Mouse (Mus musculus) urinary bladder, postnatal 10 days (tissue): ENCODE data around the gene Pigx.
"Not testable (repeated sequence)": the region's sequence is repeated elsewhere in the genome, so short reads cannot be mapped to it uniquely, and the experiment has no call there.

Experiments
- DNase-seq: peaks from one replicate; pipeline ENCODE4 v3.0.0; 2022; ENCODE audit warnings: low spot score

The Pigx gene

DNA sequence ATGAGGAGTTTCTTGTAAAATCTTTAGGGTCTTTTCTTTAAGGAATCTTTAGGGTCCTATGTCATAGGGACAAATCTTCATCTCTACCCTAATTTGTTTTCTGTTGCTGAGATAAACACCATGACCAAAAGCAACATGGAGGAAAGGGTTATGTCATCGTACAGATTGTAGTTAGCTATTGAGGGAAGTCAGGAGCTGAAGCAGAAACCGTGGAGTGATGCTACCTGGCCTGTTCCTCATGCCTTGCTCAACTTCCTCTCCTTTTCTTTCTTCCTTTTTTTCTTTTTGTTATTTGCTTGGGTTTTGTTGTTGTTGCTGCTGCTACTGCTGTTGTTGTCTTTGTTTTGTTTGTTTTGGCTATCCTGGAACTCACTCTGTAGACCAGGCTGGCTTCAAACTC, 9.0 kb upstream of the Pigx start:
- DNase-seq, result no peak

DNA sequence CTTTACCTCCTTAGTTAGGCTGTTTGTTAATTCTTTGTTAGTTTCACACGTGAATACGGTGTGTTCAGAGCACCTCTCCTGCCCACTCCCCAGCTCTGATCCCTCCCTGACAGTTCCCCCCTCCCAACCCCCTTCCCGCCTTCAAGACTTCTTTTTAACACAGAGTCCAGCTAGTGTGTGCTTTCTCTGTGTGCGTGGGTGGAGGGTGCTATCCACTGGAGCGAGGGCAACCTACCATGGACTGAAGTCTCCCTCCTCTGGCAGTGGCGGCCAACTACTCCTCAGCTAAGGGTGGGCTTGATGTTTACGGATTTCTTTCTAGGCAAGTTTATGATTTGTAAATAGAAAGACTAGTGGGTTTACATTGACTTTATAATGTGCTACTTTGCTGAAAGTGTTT, 8.6 kb upstream of the Pigx start:
- DNase-seq, result no peak

DNA sequence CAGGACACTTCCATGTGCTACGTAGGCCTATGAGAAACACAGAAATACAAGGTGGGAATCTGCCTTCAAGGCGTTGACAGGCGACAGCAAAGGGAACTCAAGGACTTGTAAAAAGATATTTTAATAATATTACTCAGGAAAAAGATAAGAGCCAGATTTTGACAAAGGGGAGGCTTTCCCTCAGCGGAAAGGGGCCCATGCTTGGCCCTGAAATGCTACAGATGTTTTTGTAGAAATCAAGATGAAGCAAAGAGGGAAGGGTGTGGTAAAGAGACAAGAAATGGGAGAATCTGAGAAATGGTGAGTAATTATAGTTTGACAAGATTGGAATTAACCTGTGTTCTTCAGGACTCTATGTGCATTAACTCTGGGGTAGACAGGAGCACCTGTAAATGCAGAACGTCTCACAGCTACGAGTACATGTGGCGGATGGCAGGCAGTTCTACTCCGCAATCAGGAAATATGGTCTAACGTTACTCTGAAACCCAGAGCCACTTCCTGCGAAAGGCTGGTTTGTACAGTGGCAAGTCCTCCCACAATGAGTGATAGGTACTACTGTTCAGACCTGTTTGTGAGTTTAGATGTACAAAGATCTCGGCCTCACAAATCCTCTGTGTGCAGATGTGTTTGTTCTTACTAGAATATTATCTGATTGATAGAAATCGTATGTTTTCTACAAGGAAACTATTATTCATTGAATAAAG, 8.0 kb upstream of the Pigx start:
- DNase-seq, result no peak

DNA sequence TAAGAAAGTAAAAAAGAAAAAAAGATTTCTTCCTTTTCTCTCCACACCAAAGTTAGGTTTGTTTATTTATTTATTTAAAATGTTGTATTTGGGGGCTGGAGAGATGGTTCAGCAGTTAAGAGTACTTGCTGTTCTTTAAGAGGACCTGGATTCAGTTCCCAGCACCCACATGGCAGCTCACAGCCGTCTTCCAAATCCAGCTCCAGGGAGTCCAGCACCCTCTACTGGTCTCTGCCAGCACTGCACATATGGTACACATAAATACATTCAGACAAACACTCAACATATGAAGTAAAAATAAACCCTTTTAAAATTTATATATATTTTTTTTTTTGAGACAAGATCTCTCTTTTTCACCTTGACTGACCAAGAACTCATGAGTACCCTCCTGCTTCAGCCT, 6.2 kb upstream of the Pigx start:
- no peak for DNase-seq

DNA sequence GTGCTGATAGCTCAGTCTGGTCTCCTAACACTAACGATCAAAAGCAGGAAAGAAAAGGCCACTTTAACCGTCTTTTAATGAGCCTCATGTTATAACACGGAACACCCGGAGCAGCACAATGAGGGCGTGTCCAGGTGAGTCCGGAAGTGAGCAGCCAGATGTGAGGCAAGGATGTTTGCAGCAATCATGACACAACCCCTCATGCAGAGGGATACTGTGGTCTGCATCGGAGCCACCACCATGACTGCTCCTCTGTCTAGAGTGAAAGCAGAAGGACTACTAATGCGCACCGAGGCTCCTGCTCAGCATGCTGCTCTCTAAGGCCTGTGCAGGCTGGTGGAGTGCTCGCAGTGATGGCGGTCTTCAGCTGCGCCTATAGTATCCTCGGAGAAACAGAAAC, 2.8 kb upstream of the Pigx start:
- no peak for DNase-seq

DNA sequence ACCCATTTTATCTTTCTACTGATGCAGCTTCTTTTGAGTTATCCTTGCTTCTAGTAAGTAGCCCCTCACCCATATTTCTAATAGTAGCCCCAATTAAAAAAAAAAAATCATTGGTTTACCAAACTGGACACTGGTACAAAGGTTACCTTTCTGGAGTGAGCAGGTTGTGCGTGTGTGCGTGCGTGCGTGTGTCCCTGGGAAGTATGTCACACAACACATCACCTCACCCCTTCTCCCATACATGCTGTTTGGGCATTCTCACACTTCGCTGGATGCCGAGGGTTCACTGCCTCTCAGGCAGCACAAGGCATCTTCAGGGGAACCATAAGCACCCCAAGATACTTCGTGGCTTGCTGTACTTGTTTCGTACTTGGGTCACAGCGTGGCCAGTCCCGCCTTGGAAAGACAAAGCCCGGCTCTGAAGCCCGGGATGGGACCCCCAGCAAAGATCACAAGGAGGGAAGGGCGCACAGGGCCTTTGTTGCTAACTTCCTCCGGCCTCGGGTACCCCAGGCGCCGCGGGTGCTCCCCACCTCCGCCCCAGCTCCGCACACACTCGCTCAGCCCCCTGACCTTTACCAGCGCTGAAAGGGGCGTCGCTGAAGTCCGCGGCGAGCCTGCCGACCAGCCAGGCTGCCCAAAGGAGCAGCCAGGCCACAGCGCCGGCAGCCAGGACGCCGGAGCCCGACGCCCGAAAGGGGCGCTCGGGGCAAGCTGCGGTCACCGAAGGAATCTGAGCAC, 473 bp downstream of the Pigx start:
- no peak for DNase-seq

DNA sequence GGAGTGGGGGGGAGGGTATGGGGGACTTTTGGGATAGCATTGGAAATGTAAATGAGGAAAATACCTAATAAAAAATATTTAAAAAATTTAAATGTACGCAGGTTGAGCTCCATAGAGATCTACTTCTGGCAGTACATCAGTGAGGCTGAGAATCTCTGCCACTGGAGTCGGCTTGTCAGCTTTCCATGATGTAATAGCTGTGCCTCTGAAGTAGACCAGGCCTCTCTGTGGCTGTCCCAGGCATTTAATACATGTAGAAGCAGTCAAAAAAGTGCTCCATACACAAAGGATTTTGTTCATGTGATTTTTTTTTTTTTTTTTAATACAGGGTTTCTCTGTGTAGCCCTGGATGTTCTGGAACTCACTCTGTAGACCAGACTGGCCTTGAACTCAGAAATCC, 1.8 kb downstream of the Pigx start:
- not testable (repeated sequence) for DNase-seq

DNA sequence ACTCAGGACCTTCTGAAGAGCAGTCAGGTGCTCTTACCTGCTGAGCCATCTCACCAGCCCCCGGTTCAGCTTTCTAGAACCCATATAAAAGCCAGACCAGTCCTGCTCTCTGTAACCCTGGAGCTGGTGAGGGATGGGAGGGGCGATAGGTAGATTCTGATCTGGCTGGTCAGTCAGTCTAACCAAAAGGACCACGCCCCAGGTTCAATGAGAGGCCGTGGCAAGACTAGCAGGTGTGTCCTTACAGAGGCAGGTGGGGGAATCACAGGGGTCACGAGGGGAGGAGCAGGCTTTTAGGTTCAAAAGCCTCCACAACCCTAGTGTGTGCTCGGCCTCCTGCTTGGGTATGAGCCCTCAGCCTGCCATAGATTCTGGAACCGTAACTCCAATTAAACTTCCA, 8.1 kb downstream of the Pigx start:
- no peak for DNase-seq

DNA sequence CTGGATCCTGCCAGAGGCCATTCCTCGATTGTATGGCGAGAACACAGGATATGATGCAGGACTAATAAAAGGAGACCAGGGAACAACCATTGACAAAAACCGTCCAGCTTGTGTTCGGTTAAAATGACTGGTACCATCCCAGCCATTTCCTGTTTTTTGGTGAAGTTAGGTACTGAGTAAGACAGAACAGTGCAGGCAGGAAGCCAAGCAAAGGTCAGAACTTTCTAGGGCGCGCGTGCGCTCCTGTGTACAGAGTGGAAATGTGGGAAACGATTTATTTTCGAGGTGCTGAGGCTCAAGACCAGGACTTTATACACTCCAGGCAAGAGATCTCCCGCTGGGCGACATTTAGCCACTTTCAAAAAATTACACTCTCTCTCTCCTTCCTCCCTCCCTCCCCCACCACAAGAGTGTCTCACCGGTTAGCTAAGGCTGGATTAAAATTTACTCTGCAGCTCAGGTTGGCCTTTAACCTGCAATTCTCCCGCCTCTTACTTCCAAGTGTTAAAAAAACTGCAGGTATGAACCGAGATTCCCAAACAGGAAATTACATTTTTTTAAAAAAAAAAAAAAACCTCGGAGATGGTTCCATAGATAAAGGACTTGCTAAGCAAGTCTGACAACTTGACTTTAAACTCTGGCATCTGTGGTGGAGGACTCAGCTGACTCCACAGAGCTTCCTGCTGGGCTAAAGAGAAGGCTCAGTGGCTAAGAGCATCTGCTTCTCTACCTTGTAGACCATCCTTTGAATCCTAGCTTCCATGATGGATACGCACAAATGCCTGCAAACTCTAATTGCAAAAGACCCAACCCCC, 11.7 kb downstream of the Pigx start:
- DNase-seq, result no peak

DNA sequence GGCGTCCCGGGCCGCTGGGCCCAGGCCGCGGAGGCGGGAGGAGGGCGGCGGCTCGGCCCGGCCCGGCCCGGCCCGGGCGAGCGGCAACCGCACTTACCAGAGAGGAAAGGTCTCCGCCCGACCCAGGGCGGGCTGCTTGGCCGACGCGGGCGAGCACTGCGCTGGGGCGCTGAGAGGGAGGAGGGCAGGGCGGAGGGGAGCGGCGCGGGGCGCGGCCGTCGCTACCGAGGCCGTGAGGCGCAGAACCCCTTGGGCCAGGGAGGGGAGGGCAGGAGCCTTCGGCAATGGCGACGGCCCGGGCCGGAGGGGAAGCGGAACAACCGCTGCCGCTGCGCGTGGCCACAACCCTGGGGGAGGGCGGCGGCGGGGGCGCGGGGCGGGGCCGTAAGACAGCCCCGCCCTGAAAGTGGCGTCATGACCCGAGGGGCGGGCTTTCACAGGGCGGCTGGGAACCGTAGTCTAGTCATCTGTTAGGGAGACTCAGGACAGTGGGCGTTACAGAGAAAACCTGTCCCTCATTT, 20.5 kb downstream of the Pigx start, which contains the start of gene Pak2:
TSS of gene Pak2 (minus strand) at position 352 of the 521 bp plus-strand sequence.
- DNase-seq, result peak; percentile 62

DNA sequence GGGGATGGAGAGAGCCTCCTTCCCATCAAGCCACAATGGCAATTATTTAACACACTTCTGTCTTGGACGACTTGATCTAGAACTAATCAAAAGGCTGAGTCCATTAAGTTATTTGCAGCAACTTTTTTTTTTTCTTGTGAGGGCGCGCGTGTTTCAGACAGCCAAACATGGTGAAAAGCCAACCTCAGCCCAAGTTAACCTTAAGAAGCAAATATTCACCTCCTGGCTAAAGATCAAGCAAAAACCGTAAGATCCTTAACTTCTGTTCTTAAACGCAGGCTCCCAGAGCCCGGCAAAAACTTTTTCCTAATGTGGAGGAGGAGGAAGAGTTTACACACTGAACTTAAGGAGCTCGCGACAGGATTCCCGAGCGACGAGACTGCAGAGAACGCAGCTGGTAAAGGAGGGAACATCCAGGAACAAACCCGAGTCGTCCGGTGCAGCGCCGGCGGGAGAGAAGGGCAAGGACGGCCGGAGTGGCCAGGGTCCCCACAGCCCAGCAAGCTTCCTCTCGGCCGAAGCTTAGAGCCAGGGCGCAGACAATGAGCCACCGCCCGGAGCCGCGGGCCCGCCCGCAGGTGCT, 21.0 kb downstream of the Pigx start:
- no peak for DNase-seq

DNA sequence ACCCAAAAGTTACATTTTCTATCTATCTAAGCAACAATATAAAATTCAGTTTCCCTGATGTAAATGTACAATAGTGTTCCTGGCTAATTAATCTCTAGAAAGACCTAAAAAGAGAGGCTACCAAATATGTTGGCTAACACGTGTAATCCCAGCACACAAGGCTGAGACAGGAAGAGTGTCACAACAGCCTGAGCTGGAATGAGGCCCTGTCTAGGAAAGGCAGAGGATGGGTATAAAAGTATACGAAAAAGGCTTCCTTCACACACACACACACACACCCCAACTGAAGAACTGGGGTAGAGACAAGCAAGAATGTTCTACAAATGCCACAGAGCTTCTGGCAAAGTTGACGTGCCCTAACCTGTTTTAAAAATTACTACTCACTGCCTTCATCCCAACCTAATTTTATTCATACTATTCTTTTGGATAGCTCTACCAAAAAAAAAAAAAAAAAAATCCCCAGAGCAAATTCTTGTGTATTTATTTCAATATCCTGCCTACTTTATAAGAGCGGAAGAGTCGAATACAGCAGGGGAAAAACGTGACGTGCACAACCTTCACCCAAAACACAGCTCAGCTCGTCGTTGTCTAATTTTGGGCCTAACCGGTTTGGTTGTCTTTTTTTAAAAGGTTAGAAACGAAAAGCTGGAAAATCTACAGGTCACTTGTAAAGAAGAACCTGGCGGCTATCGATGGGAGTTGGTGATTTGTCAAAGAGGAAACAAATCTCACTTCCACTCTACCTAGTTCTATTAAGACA, 21.7 kb downstream of the Pigx start:
- no peak for DNase-seq

DNA sequence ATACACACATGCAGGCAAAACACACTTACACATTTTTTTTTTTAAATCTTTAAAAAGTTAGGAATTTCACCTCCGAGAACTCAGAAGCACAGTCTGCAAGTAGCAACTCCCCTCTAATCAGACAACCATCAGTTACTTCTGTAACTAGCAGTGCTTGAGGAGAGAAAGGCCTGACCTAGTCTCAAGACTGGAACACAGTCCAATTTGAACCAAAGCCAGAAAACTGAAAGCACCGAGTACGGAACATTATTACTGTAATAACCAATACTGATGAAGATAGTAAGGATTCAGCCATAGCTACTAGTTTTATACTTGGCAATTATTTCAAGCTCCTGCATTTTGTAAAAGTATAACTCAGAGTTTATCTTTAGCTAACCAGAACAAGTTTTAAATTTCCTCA, 23.1 kb downstream of the Pigx start:
- no peak for DNase-seq

DNA sequence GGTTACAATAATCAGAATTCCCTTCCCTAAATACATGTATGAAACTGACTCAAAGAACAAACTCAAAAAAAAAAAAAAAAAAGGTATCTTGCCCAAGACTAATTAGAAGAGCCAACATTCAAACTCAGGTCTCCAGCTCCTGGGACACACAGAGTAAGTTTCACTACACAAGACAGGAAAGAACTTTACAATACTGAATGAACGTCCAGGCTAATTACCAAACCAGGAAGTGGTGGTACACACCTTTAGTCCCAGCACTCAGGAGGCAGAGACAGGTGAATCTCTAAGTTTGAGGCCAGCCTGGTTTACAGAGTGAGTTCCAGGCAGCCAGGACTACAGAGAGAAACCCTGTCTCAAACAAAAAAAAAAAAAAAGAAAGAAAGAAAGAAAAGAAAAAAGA, 23.8 kb downstream of the Pigx start:
- DNase-seq, result no peak

DNA sequence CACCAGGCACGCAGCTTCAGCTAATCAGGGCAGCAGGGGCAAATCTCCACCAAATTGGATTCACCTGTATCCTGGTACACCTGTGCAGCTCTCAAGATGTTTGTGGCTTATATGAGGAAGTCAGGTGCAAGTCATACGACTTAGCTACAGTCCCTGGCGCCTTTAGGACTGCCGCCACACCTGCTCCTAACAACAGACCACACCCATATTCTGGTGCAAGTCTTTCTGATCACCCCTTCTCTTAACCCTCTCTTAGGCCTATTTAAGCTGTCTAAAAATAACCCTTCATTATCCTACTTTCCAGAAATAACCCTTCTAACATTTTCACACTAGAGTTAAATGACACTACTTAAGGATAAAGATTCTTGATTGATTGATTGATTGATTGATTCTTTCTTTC, 29.5 kb downstream of the Pigx start:
- not testable (repeated sequence) for DNase-seq

DNA sequence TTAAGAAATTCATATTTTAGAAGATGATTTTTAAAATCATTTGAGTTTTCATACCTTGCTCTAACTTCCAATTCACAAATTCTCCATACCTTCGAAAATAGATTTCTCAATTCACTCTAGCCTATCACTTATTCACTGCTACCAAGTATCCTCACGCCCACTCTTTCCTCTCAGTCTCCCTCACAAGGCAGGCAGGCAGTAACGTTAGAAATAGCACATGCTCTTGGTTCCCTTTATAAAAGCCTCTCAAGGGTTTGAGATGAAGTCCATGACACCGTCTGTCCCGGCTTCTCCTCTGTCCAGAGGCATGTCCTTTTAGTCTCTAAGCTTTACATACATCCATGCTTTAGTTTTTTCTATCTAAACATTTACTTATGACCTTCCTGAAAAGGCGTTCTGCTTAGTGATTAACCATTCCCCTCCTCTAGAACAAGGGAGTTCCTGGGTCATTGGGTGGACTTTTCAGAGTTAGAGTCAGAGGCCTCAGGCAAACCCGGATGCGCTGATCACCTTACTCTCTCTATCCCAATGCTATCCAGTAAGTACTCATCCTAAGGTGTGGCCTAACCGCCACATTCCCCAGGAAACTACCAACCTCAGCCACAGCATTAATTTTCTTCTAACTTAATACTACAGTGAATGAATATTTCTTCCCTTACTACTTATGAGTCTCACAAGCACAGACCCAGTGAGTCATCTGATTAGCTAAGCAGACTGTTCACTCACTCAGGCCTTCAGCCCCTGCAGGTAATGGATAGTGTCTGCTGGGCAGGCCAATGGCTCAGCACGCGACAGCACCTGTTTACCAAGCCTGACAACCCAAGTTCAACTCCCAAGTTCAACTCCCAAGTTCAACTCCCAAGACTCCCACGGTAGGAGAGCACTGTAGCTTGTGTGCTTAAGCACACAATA, 30.9 kb downstream of the Pigx start:
- no peak for DNase-seq

DNA sequence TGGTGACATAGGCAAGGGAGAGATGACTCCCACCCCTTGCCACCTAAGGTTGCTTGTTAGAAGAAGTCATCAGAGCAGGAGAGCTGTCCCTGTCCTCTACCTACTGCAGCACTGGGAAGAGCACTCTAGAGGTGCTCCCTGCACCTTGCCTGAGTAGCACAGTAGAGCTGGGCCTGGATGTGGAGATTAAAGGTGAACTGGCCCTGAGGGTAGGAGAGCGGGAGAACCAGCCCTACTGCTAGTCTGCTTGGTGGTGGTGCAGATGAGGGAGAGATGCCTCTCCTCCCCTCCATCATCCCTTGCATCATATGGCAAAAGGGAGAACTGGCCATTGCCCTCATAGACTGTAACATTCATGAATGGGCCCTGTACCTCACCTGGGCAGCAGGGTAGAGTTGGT, 32.6 kb downstream of the Pigx start:
- no peak for DNase-seq

DNA sequence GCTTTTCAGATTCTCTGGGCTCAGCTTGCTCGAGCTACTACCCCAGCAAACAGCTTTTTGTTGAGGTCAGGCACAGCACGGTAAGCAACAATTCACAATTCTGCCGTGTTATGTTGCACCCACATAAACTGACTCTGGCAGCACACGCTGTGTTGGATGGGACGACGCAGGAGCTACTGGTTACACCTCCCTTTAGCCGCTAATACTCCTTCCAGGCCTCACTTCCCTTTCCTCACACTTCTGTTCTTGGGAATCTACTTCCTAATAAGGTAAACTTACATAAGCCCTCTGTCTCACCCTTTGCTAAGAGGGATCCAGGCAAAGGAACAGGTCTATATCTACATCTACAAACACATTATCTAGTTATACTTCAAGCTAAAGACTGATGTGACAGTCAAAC, 35.6 kb downstream of the Pigx start:
- DNase-seq, result no peak

DNA sequence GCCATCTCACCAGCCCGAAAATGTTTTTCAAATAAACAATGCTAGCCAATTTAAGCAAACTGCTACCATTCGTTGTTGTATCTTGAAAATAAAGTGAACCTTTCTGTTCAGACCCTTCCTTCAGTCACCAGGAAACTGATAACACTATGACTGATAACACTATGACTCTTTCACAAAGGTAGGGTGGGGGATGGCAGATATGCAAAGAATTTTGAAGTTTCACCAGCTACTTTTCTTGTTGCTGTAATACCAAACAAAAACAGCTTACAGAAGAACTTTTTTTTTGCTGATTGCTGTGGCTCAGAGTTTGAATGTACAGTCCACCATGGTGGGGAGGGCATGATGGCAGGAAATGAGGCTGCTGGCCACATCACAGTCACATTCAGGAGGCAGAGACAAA, 37.3 kb downstream of the Pigx start:
- no peak for DNase-seq

DNA sequence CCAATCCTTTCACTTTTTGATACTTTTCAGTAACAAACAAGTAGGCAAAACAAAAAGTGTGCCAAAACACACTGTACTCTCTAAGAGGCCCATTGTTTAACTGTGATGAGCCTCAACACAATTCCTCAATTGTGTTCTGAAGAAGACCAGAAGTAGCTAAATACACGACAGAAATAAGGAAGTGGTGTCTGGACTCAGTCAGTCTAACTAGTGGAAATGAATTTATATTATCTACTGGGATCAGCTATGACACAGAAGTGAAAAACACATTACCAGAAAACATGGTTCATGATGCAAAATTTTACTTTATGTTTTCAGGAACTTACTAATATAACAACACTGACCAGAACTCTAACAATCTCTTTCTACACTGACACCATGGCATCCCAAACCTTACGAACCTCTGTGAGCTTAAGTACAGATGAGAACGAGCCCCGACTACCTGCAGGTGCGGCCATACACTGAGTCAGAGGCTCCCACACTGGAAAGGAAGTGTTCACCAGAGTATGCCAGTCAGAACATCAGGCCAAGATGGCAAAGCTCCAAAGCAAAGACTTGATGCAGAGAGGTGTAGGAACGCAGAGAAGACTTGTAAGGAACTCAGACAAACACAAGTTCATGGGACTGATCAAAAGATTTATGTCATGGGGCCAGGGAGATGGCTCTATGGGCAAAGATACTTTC, 39.6 kb downstream of the Pigx start:
- DNase-seq, result no peak
